Comparison of ENCODE assay signal across 31 mouse cellular contexts in the genomic region with DNA sequence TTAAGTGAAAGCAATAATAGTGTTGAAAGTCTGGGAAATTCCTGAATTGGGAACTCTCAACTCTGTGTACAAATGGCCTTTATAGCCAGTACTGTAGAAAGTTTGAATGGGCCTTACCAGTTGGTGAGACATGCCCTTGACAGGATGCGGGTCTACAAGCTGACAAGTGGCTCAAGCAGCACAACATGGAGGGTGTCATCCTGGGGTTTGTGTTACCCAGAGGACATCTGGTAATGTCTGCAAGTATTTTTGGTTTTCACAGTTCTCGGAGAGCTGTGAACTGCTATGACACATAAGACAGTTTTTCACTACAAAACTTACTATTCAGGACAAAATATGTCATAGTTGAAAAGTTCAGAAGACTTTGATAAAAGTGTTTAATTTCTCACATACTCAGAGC.
"Had no signal": no experiment of that assay in that cellular context is flagged by ENCODE, and none has a peak within 500 bp of the region (broad histone marks: within the 10 kb centered on the region; RNA-seq: fewer than 3 reads in every experiment).

No protein-coding gene starts in this region.

- H3K36me3 ChIP-seq: limb, embryonic 10.5 days; limb, embryonic 12.5 days; limb, embryonic 13.5 days; limb, embryonic 15.5 days; liver, embryonic 12.5 days; liver, embryonic 13.5 days; liver, embryonic 15.5 days; lung, embryonic 15.5 days; midbrain, embryonic 10.5 days; midbrain, embryonic 12.5 days; midbrain, embryonic 13.5 days; midbrain, embryonic 15.5 days; neural tube, embryonic 12.5 days had no signal

- H3K4me1 ChIP-seq: limb, embryonic 15.5 days; liver, embryonic 12.5 days; liver, embryonic 13.5 days; liver, embryonic 15.5 days; lung, embryonic 15.5 days; midbrain, embryonic 12.5 days; midbrain, embryonic 13.5 days; midbrain, embryonic 15.5 days; neural tube, embryonic 12.5 days had no signal

- ATAC-seq: liver, embryonic 12.5 days; liver, postnatal 0 days; lung, postnatal 0 days; midbrain, embryonic 13.5 days; midbrain, embryonic 15.5 days; midbrain, embryonic 16.5 days had no signal

- H3K27ac ChIP-seq: limb, embryonic 10.5 days; limb, embryonic 12.5 days; limb, embryonic 13.5 days; limb, embryonic 15.5 days; liver, embryonic 12.5 days; liver, embryonic 13.5 days; liver, embryonic 14.5 days; liver, embryonic 15.5 days; lung, embryonic 15.5 days; macrophage; midbrain, embryonic 10.5 days; midbrain, embryonic 12.5 days; midbrain, embryonic 13.5 days; midbrain, embryonic 15.5 days; neural tube, embryonic 12.5 days had no signal

- H3K4me2 ChIP-seq: limb, embryonic 12.5 days; limb, embryonic 13.5 days; limb, embryonic 15.5 days; liver, embryonic 11.5 days; liver, embryonic 12.5 days; liver, embryonic 13.5 days; liver, embryonic 15.5 days; lung, embryonic 14.5 days; lung, embryonic 15.5 days; midbrain, embryonic 11.5 days; midbrain, embryonic 12.5 days; midbrain, embryonic 13.5 days; midbrain, embryonic 15.5 days; neural tube, embryonic 12.5 days had no signal

- H3K9me3 ChIP-seq: limb, embryonic 10.5 days; limb, embryonic 12.5 days; limb, embryonic 13.5 days; limb, embryonic 15.5 days; liver, embryonic 12.5 days; liver, embryonic 13.5 days; liver, embryonic 15.5 days; lung, embryonic 15.5 days; megakaryocyte, embryonic 14.5 days; midbrain, embryonic 10.5 days; midbrain, embryonic 12.5 days; midbrain, embryonic 13.5 days; midbrain, embryonic 15.5 days; neural tube, embryonic 12.5 days had no signal

- DNase-seq: left cerebral cortex, postnatal 4 days; liver; liver, embryonic 13.5 days; liver, postnatal 0 days; lung, adult 18-20 months; lung, adult 2 months; lung, embryonic 14.5 days; lung, postnatal 10 days; lung, postnatal 14 days; lung, postnatal 36 days; lung, postnatal 4 days had no signal

- H3K9ac ChIP-seq: limb, embryonic 12.5 days; limb, embryonic 13.5 days; limb, embryonic 15.5 days; liver, embryonic 12.5 days; liver, embryonic 13.5 days; liver, embryonic 14.5 days; liver, embryonic 15.5 days; liver, postnatal 0 days; lung, embryonic 14.5 days; lung, embryonic 15.5 days; midbrain, embryonic 12.5 days; midbrain, embryonic 13.5 days; midbrain, embryonic 15.5 days; neural tube, embryonic 12.5 days had no signal

- H3K27me3 ChIP-seq: limb, embryonic 12.5 days; limb, embryonic 13.5 days; limb, embryonic 15.5 days; liver, embryonic 12.5 days; liver, embryonic 13.5 days; liver, embryonic 15.5 days; lung, embryonic 15.5 days; megakaryocyte, embryonic 14.5 days; midbrain, embryonic 12.5 days; midbrain, embryonic 13.5 days; midbrain, embryonic 15.5 days; neural tube, embryonic 12.5 days had no signal

- H3K4me3 ChIP-seq: limb, embryonic 10.5 days; limb, embryonic 12.5 days; limb, embryonic 13.5 days; limb, embryonic 15.5 days; liver, embryonic 12.5 days; liver, embryonic 13.5 days; liver, embryonic 15.5 days; lung, embryonic 15.5 days; megakaryocyte, embryonic 14.5 days; midbrain, embryonic 10.5 days; midbrain, embryonic 12.5 days; midbrain, embryonic 13.5 days; midbrain, embryonic 15.5 days; myocyte; neural tube, embryonic 12.5 days had no signal
